Mouse (Mus musculus): Measurements from ENCODE around the gene Runx3. TPM values are rescaled to one million over a fixed set of nuclear protein-coding genes. Genes with fewer than 3 reads are reported as not detected.
"Not testable (repeated sequence)": the region's sequence is repeated elsewhere in the genome, so short reads cannot be mapped to it uniquely, and the experiment has no call there.

Gene Runx3
- polyA plus RNA-seq, 1 experiment, result 1.4 TPM

- Histone ChIP-seq H3K27me3 (replicated peaks; ENCODE audit: control insufficient read depth, insufficient read depth, low read length) (no peaks in the 10 kb centered on the region), H3K4me3 (ENCODE audit: insufficient read depth, low read depth, low read length) (no peak overlapping the region), H3K36me3 (ENCODE audit: control insufficient read depth, insufficient read depth, low read length) (no peaks in the 10 kb centered on the region), H3K4me1 (ENCODE audit: control insufficient read depth, insufficient read depth, low read length) (no peaks in the 10 kb centered on the region), H3K27ac (ENCODE audit: insufficient read depth, low read depth, low read length) (no peak overlapping the region)
- no peak for TF ChIP-seq CTCF (conservative IDR thresholded peaks at IDR 0.05; ENCODE audit: insufficient read depth, insufficient read length, low read depth, low read length)
- TF ChIP-seq POLR2A (IDR thresholded peaks at IDR 0.05; ENCODE audit: low read depth, low read length), result no peak
- WGBS, result 82% methylated on average over 4 of the region's 4 CpGs
- DNase-seq, result no peak
Measured at GRCm38 (mm10) chr4:135169501-135169900, 49.0 kb downstream of the Runx3 start.

- H3K27ac ChIP-seq (ENCODE audit: insufficient read depth, low read depth, low read length), result no peak overlapping the region
- H3K4me1 ChIP-seq (ENCODE audit: control insufficient read depth, insufficient read depth, low read length), result no peaks in the 10 kb centered on the region
- TF ChIP-seq POLR2A (IDR thresholded peaks at IDR 0.05; ENCODE audit: low read depth, low read length) (no peak), CTCF (conservative IDR thresholded peaks at IDR 0.05; ENCODE audit: insufficient read depth, insufficient read length, low read depth, low read length) (no peak)
- H3K36me3 ChIP-seq (ENCODE audit: control insufficient read depth, insufficient read depth, low read length), result no peaks in the 10 kb centered on the region
- DNase-seq, result no peak
- H3K4me3 ChIP-seq (ENCODE audit: insufficient read depth, low read depth, low read length), result no peak overlapping the region
- 73% methylated on average over 12 of the region's 12 CpGs for WGBS
- H3K27me3 ChIP-seq (replicated peaks; ENCODE audit: control insufficient read depth, insufficient read depth, low read length), result 0 out of 2 replicates have a peak, but pooled peaks cover 1% of the 10 kb centered on the region
Measured at GRCm38 (mm10) chr4:135171304-135171875, 50.9 kb downstream of the Runx3 start.

- H3K4me1 ChIP-seq (ENCODE audit: control insufficient read depth, insufficient read depth, low read length), result no peaks in the 10 kb centered on the region
- 0 out of 2 replicates have a peak, but pooled peaks cover 1% of the 10 kb centered on the region for H3K27me3 ChIP-seq (replicated peaks; ENCODE audit: control insufficient read depth, insufficient read depth, low read length)
- no peaks in the 10 kb centered on the region for H3K36me3 ChIP-seq (ENCODE audit: control insufficient read depth, insufficient read depth, low read length)
- TF ChIP-seq POLR2A (IDR thresholded peaks at IDR 0.05; ENCODE audit: low read depth, low read length), result no peak
- no peak for TF ChIP-seq CTCF (conservative IDR thresholded peaks at IDR 0.05; ENCODE audit: insufficient read depth, insufficient read length, low read depth, low read length)
- no peak for DNase-seq
- no peak overlapping the region for H3K27ac ChIP-seq (ENCODE audit: insufficient read depth, low read depth, low read length)
- no peak overlapping the region for H3K4me3 ChIP-seq (ENCODE audit: insufficient read depth, low read depth, low read length)
- 21% methylated on average over 38 of the region's 38 CpGs for WGBS
Measured at GRCm38 (mm10) chr4:135175406-135176120, 55.1 kb downstream of the Runx3 start.

- Histone ChIP-seq H3K4me1 (ENCODE audit: control insufficient read depth, insufficient read depth, low read length) (no peaks in the 10 kb centered on the region), H3K4me3 (ENCODE audit: insufficient read depth, low read depth, low read length) (no peak overlapping the region), H3K27me3 (replicated peaks; ENCODE audit: control insufficient read depth, insufficient read depth, low read length) (0 out of 2 replicates have a peak, but pooled peaks cover 1% of the 10 kb centered on the region), H3K27ac (ENCODE audit: insufficient read depth, low read depth, low read length) (no peak overlapping the region), H3K36me3 (ENCODE audit: control insufficient read depth, insufficient read depth, low read length) (no peaks in the 10 kb centered on the region)
- no peak for DNase-seq
- no peak for TF ChIP-seq CTCF (conservative IDR thresholded peaks at IDR 0.05; ENCODE audit: insufficient read depth, insufficient read length, low read depth, low read length)
- TF ChIP-seq POLR2A (IDR thresholded peaks at IDR 0.05; ENCODE audit: low read depth, low read length), result no peak
Measured at GRCm38 (mm10) chr4:135177568-135177967, 57.1 kb downstream of the Runx3 start.

- WGBS, result 47% methylated on average over 5 of the region's 5 CpGs
- Histone ChIP-seq H3K36me3 (ENCODE audit: control insufficient read depth, insufficient read depth, low read length) (no peaks in the 10 kb centered on the region), H3K27me3 (replicated peaks; ENCODE audit: control insufficient read depth, insufficient read depth, low read length) (0 out of 2 replicates have a peak, but pooled peaks cover 1% of the 10 kb centered on the region), H3K4me3 (ENCODE audit: insufficient read depth, low read depth, low read length) (no peak overlapping the region), H3K27ac (ENCODE audit: insufficient read depth, low read depth, low read length) (no peak overlapping the region), H3K4me1 (ENCODE audit: control insufficient read depth, insufficient read depth, low read length) (no peaks in the 10 kb centered on the region)
- TF ChIP-seq POLR2A (IDR thresholded peaks at IDR 0.05; ENCODE audit: low read depth, low read length), result no peak
- TF ChIP-seq CTCF (conservative IDR thresholded peaks at IDR 0.05; ENCODE audit: insufficient read depth, insufficient read length, low read depth, low read length), result peak; percentile 30
- DNase-seq, result no peak
Measured at GRCm38 (mm10) chr4:135179077-135179481, 58.6 kb downstream of the Runx3 start.

GRCm38 (mm10) chr4:135181819-135182218, 61.4 kb downstream of the Runx3 start:
- DNase-seq, result no peak
- H3K27ac ChIP-seq (ENCODE audit: insufficient read depth, low read depth, low read length), result no peak overlapping the region
- H3K4me3 ChIP-seq (ENCODE audit: insufficient read depth, low read depth, low read length), result no peak overlapping the region
- H3K36me3 ChIP-seq (ENCODE audit: control insufficient read depth, insufficient read depth, low read length), result no peaks in the 10 kb centered on the region
- H3K4me1 ChIP-seq (ENCODE audit: control insufficient read depth, insufficient read depth, low read length), result no peaks in the 10 kb centered on the region
- 83% methylated on average over 4 of the region's 4 CpGs for WGBS
- no peaks in the 10 kb centered on the region for H3K27me3 ChIP-seq (replicated peaks; ENCODE audit: control insufficient read depth, insufficient read depth, low read length)
- no peak for TF ChIP-seq POLR2A (IDR thresholded peaks at IDR 0.05; ENCODE audit: low read depth, low read length)
- no peak for TF ChIP-seq CTCF (conservative IDR thresholded peaks at IDR 0.05; ENCODE audit: insufficient read depth, insufficient read length, low read depth, low read length)

GRCm38 (mm10) chr4:135184277-135184676, 63.8 kb downstream of the Runx3 start:
- H3K36me3 ChIP-seq (ENCODE audit: control insufficient read depth, insufficient read depth, low read length); DNase-seq; H3K27me3 ChIP-seq (replicated peaks; ENCODE audit: control insufficient read depth, insufficient read depth, low read length); H3K4me3 ChIP-seq (ENCODE audit: insufficient read depth, low read depth, low read length); H3K4me1 ChIP-seq (ENCODE audit: control insufficient read depth, insufficient read depth, low read length); H3K27ac ChIP-seq (ENCODE audit: insufficient read depth, low read depth, low read length): not testable (repeated sequence)
- WGBS, result 97% methylated on average over 7 of the region's 13 CpGs

All from kidney, adult 2 months (tissue).